Mouse (Mus musculus) large intestine, adult 2 months (tissue): ENCODE measurements around the gene Garem2. TPM values are rescaled to one million over a fixed set of nuclear protein-coding genes. Genes with fewer than 3 reads are reported as not detected.
A peak's percentile ranks its signal among the peaks of the same experiment; 100 is the strongest.

Source experiments
- DNase-seq: peaks from one replicate; pipeline ENCODE4 v3.0.0-alpha.2; 2012; ENCODE audit warnings: low read depth, low spot score
- WGBS: fragments of 180-500 bp; shearing (Covaris S2); methylation state at CpG from one replicate; pipeline ENCODE4 v1.1.7; 2018; 5-methylcytosine and 5-hydroxymethylcytosine counted together
- polyA plus RNA-seq: library from polyadenylated mRNA; depleted of rRNA; stranded (reverse); fragments of >200 nt; gene quantifications from 2 replicates; pipeline ENCODE4 v1.2.3, GENCODE M21; 2012; rRNA removed

The Garem2 gene
- polyA plus RNA-seq, 1 experiment: 0.02 TPM

- no peak for DNase-seq
- WGBS: 83% methylated on average over 6 of the region's 6 CpGs
Measured at GRCm38 (mm10) chr5:30146526-30146925, 41.6 kb downstream of the Garem2 start.

- DNase-seq: no peak
- WGBS: 72% methylated on average over 5 of the region's 5 CpGs
Measured at GRCm38 (mm10) chr5:30148133-30148920, 43.4 kb downstream of the Garem2 start.

- 26% methylated on average over 4 of the region's 4 CpGs for WGBS
- DNase-seq: peak; percentile 86
Measured at GRCm38 (mm10) chr5:30152007-30152406, 47.0 kb downstream of the Garem2 start.

GRCm38 (mm10) chr5:30152413-30152812, 47.5 kb downstream of the Garem2 start:
- WGBS: 21% methylated on average over 1 of the region's 1 CpGs
- no peak for DNase-seq

- no peak for DNase-seq
- WGBS: 54% methylated on average over 2 of the region's 2 CpGs
Measured at GRCm38 (mm10) chr5:30153222-30153621, 48.3 kb downstream of the Garem2 start.

- DNase-seq: no peak
- WGBS: 17% methylated on average over 4 of the region's 4 CpGs
Measured at GRCm38 (mm10) chr5:30154013-30154412, 49.1 kb downstream of the Garem2 start.

GRCm38 (mm10) chr5:30154474-30155394, 49.8 kb downstream of the Garem2 start, which contains the start of the genes Hadha and Hadhb:
TSS of gene Hadha (minus strand) at chr5:30155162.
TSS of gene Hadhb (plus strand) at chr5:30155248.
- peak; percentile 77 for DNase-seq
- WGBS: under 1% methylated on average over 53 of the region's 53 CpGs

GRCm38 (mm10) chr5:30155395-30155792, 50.4 kb downstream of the Garem2 start:
- under 1% methylated on average over 31 of the region's 31 CpGs for WGBS
- DNase-seq: no peak

- DNase-seq: no peak
- 7% methylated on average over 13 of the region's 13 CpGs for WGBS
Measured at GRCm38 (mm10) chr5:30155821-30156629, 51.1 kb downstream of the Garem2 start.

- DNase-seq: no peak
- 72% methylated on average over 6 of the region's 6 CpGs for WGBS
Measured at GRCm38 (mm10) chr5:30159601-30160000, 54.6 kb downstream of the Garem2 start.

GRCm38 (mm10) chr5:30161836-30162235, 56.9 kb downstream of the Garem2 start:
- WGBS: 31% methylated on average over 1 of the region's 1 CpGs
- DNase-seq: no peak

GRCm38 (mm10) chr5:30162339-30162738, 57.4 kb downstream of the Garem2 start:
- DNase-seq: no peak
- 43% methylated on average over 6 of the region's 6 CpGs for WGBS

GRCm38 (mm10) chr5:30165234-30165946, 60.4 kb downstream of the Garem2 start:
- no peak for DNase-seq
- 42% methylated on average over 5 of the region's 5 CpGs for WGBS

Other genes starting within 250 kb of the Garem2 start
- gene Il6, start 92.0 kb upstream of the Garem2 start, polyA plus RNA-seq: not detected in 2 replicates
- 47.6 and 60.5 TPM in 2 replicates for gene Tyms, start 31.5 kb upstream of the Garem2 start, polyA plus RNA-seq
- gene 3110082J24Rik, start 925 bp downstream of the Garem2 start, polyA plus RNA-seq: not detected in 2 replicates
- 59.3 and 80.2 TPM in 2 replicates for gene Hadha, start 50.0 kb downstream of the Garem2 start, polyA plus RNA-seq
- 117 and 122 TPM in 2 replicates for gene Hadhb, start 50.1 kb downstream of the Garem2 start, polyA plus RNA-seq
- gene Adgrf3, start 100.6 kb downstream of the Garem2 start, polyA plus RNA-seq: 0.16 TPM in 1 of 2 replicates, not detected in the other
- 44.8 and 103 TPM in 2 replicates for gene Selenoi, start 127.4 kb downstream of the Garem2 start, polyA plus RNA-seq
- gene Drc1, start 176.2 kb downstream of the Garem2 start, polyA plus RNA-seq: 0.36 and 0.48 TPM in 2 replicates